Mouse (Mus musculus) common myeloid progenitor, adult 5-6 weeks (primary cell): ENCODE results near the gene 1700008O03Rik. TPM values are rescaled to one million over a fixed set of nuclear protein-coding genes. Genes with fewer than 3 reads are reported as not detected.
A peak's percentile ranks its signal among the peaks of the same experiment; 100 is the strongest.

Source experiments
- ATAC-seq: replicated peaks from 2 replicates; pipeline ENCODE4 v1.8.0; 2016; ENCODE audit warnings: low read depth, mild to moderate bottlenecking, moderate TSS enrichment, inconsistent platforms; ENCODE audit not compliant: poor library complexity, severe bottlenecking
- total RNA-seq: library from RNA; stranded (forward); fragments of 200-1000, 187-1606 nt; gene quantifications from 2 replicates; pipeline ENCODE4 v1.2.3, GENCODE M21; 2017

The 1700008O03Rik gene
- total RNA-seq, 1 experiment from 2014 or later, result 0.78 TPM

- ATAC-seq, result no peak
Measured at GRCm38 (mm10) chr7:44382541-44382940, 3.1 kb downstream of the 1700008O03Rik start.

- no peak for ATAC-seq
Measured at GRCm38 (mm10) chr7:44378290-44378689, 7.3 kb downstream of the 1700008O03Rik start.

- no peak for ATAC-seq
Measured at GRCm38 (mm10) chr7:44375793-44376192, 9.8 kb downstream of the 1700008O03Rik start.

GRCm38 (mm10) chr7:44375207-44375606 lies 10.4 kb downstream of the 1700008O03Rik start:
- ATAC-seq, result no peak

- no peak for ATAC-seq
Measured at GRCm38 (mm10) chr7:44374756-44375155, 10.9 kb downstream of the 1700008O03Rik start.

- ATAC-seq, result peak; percentile 96
Measured at GRCm38 (mm10) chr7:44373889-44374652, 11.5 kb downstream of the 1700008O03Rik start.

GRCm38 (mm10) chr7:44373460-44373859 lies 12.2 kb downstream of the 1700008O03Rik start:
- peak; percentile 7; the same call in 1 of the 2 replicates for ATAC-seq

GRCm38 (mm10) chr7:44372678-44373077 lies 12.9 kb downstream of the 1700008O03Rik start:
- no peak for ATAC-seq

GRCm38 (mm10) chr7:44360792-44361301 lies 24.8 kb downstream of the 1700008O03Rik start:
- ATAC-seq, result no peak

GRCm38 (mm10) chr7:44359908-44360672 lies 25.5 kb downstream of the 1700008O03Rik start:
- ATAC-seq, result peak; percentile 90

GRCm38 (mm10) chr7:44358886-44359654 lies 26.6 kb downstream of the 1700008O03Rik start:
- ATAC-seq, result no peak

- ATAC-seq, result no peak
Measured at GRCm38 (mm10) chr7:44358012-44358411, 27.6 kb downstream of the 1700008O03Rik start.

- no peak for ATAC-seq
Measured at GRCm38 (mm10) chr7:44357531-44357930, 28.1 kb downstream of the 1700008O03Rik start.

GRCm38 (mm10) chr7:44356590-44357481 lies 28.8 kb downstream of the 1700008O03Rik start:
- ATAC-seq, result no peak

- no peak for ATAC-seq
Measured at GRCm38 (mm10) chr7:44355411-44355810, 30.2 kb downstream of the 1700008O03Rik start.

- no peak for ATAC-seq
Measured at GRCm38 (mm10) chr7:44353601-44354340, 31.8 kb downstream of the 1700008O03Rik start.

- ATAC-seq, result no peak
Measured at GRCm38 (mm10) chr7:44352750-44353600, 32.6 kb downstream of the 1700008O03Rik start.
